In genomic region chr10:57437898-57438297, GRCm38 (mm10) we compare ENCODE assay signal across 9 mouse cellular contexts. TPM values are rescaled to one million over a fixed set of nuclear protein-coding genes. Genes with fewer than 3 reads are reported as not detected.
DNase-seq lines count a peak whose midpoint lies in the region; ATAC-seq and TF ChIP-seq lines count a peak whose summit lies in the region.
"Had no signal": no experiment of that assay in that cellular context is flagged by ENCODE, and none has a peak within 500 bp of the region (broad histone marks: within the 10 kb centered on the region; RNA-seq: fewer than 3 reads in every experiment).

No protein-coding gene starts in this region.

- H3K27me3 ChIP-seq in heart, embryonic 11.5 days (ENCODE audit: control insufficient read depth, insufficient read depth, low read length) = no peaks in the 10 kb centered on the region
- no peaks in the 10 kb centered on the region for H3K27me3 ChIP-seq in heart, embryonic 10.5 days (ENCODE audit: insufficient read depth, poor library complexity, severe bottlenecking)
- H3K27me3 ChIP-seq in lung, embryonic 16.5 days (ENCODE audit: control insufficient read depth, insufficient read depth, low read depth, low read length) = no peaks in the 10 kb centered on the region
- no peaks in the 10 kb centered on the region for H3K27me3 ChIP-seq in embryonic facial prominence, embryonic 15.5 days
- no peaks in the 10 kb centered on the region for H3K27me3 ChIP-seq in intestine, postnatal 0 days (replicated peaks; ENCODE audit: control insufficient read depth, insufficient read depth, low read length)
- H3K27me3 ChIP-seq: liver, embryonic 15.5 days had no signal

- ATAC-seq in heart, embryonic 11.5 days (replicated peaks; ENCODE audit: insufficient number of reproducible peaks, low FRiP score, low TSS enrichment) = peak; percentile 25; the same call in 1 of the 2 replicates
- peak; percentile 34; the same call in 1 of the 2 replicates for ATAC-seq in lung, embryonic 16.5 days (ENCODE audit: low read depth)
- ATAC-seq in embryonic facial prominence, embryonic 15.5 days (ENCODE audit: insufficient number of reproducible peaks, low FRiP score, low TSS enrichment, low read depth) = peak; percentile 32
- peak; percentile 39 for ATAC-seq in intestine, postnatal 0 days

- no peaks in the 10 kb centered on the region for H3K9me3 ChIP-seq in heart, embryonic 11.5 days (replicated peaks; ENCODE audit: control insufficient read depth, low read length)
- H3K9me3 ChIP-seq in heart, embryonic 10.5 days = no peaks in the 10 kb centered on the region
- no peaks in the 10 kb centered on the region for H3K9me3 ChIP-seq in lung, embryonic 16.5 days (ENCODE audit: control insufficient read depth, low read length)
- no peaks in the 10 kb centered on the region for H3K9me3 ChIP-seq in embryonic facial prominence, embryonic 15.5 days (replicated peaks)
- H3K9me3 ChIP-seq in intestine, postnatal 0 days (ENCODE audit: control insufficient read depth) = no peaks in the 10 kb centered on the region
- H3K9me3 ChIP-seq: liver, embryonic 15.5 days had no signal

- H3K36me3 ChIP-seq in heart, embryonic 11.5 days (ENCODE audit: control insufficient read depth, insufficient read depth, low read length) = no peaks in the 10 kb centered on the region
- no peaks in the 10 kb centered on the region for H3K36me3 ChIP-seq in heart, embryonic 10.5 days
- no peaks in the 10 kb centered on the region for H3K36me3 ChIP-seq in lung, embryonic 16.5 days (ENCODE audit: control insufficient read depth, insufficient read depth, low read length)
- no peaks in the 10 kb centered on the region for H3K36me3 ChIP-seq in embryonic facial prominence, embryonic 15.5 days
- no peaks in the 10 kb centered on the region for H3K36me3 ChIP-seq in intestine, postnatal 0 days (ENCODE audit: control insufficient read depth, insufficient read depth)
- H3K36me3 ChIP-seq: liver, embryonic 15.5 days had no signal

- H3K4me2 ChIP-seq in heart, embryonic 11.5 days = no peak overlapping the region
- no peak overlapping the region for H3K4me2 ChIP-seq in lung, embryonic 16.5 days (ENCODE audit: low read depth, low read length)
- no peak overlapping the region for H3K4me2 ChIP-seq in embryonic facial prominence, embryonic 15.5 days (replicated peaks)
- H3K4me2 ChIP-seq in intestine, postnatal 0 days (replicated peaks; ENCODE audit: low read depth) = no peak overlapping the region
- H3K4me2 ChIP-seq: liver, embryonic 15.5 days had no signal

- TF ChIP-seq CTCF in intestine, postnatal 0 days (IDR thresholded peaks at IDR 0.05; ENCODE audit: low read depth) = no peak

- WGBS in heart, embryonic 11.5 days (ENCODE audit: insufficient replicate concordance) = 77% methylated on average over 2 of the region's 2 CpGs
- 76% methylated on average over 2 of the region's 2 CpGs for WGBS in heart, embryonic 10.5 days
- 81% methylated on average over 2 of the region's 2 CpGs for WGBS in lung, embryonic 16.5 days
- WGBS in embryonic facial prominence, embryonic 15.5 days = 77% methylated on average over 2 of the region's 2 CpGs
- WGBS in intestine, postnatal 0 days = 85% methylated on average over 2 of the region's 2 CpGs

- DNase-seq in heart, embryonic 10.5 days (ENCODE audit: low spot score) = no peak
- no peak for DNase-seq in lung, postnatal 14 days
- no peak for DNase-seq in right cerebral cortex, postnatal 25 days
- no peak for DNase-seq in ovary, postnatal 14 days (ENCODE audit: low spot score)

- no peak overlapping the region for H3K27ac ChIP-seq in heart, embryonic 11.5 days (ENCODE audit: low read depth, low read length)
- no peak overlapping the region for H3K27ac ChIP-seq in heart, embryonic 10.5 days
- no peak overlapping the region for H3K27ac ChIP-seq in lung, embryonic 16.5 days (ENCODE audit: low read length)
- no peak overlapping the region for H3K27ac ChIP-seq in embryonic facial prominence, embryonic 15.5 days (replicated peaks)
- no peak overlapping the region for H3K27ac ChIP-seq in intestine, postnatal 0 days (ENCODE audit: low read depth, low read length)
- H3K27ac ChIP-seq: liver, embryonic 15.5 days had no signal

- H3K4me3 ChIP-seq in heart, embryonic 11.5 days (ENCODE audit: low read depth, low read length) = no peak overlapping the region
- no peak overlapping the region for H3K4me3 ChIP-seq in heart, embryonic 10.5 days
- H3K4me3 ChIP-seq in lung, embryonic 16.5 days (ENCODE audit: low read length) = no peak overlapping the region
- no peak overlapping the region for H3K4me3 ChIP-seq in embryonic facial prominence, embryonic 15.5 days (replicated peaks)
- H3K4me3 ChIP-seq in intestine, postnatal 0 days (ENCODE audit: low read depth, low read length) = no peak overlapping the region
- H3K4me3 ChIP-seq: liver, embryonic 15.5 days had no signal

- H3K9ac ChIP-seq in heart, embryonic 11.5 days (ENCODE audit: low read depth, low read length) = no peak overlapping the region
- no peak overlapping the region for H3K9ac ChIP-seq in lung, embryonic 16.5 days (ENCODE audit: low read length)
- H3K9ac ChIP-seq in embryonic facial prominence, embryonic 15.5 days = no peak overlapping the region
- no peak overlapping the region for H3K9ac ChIP-seq in intestine, postnatal 0 days (ENCODE audit: low read depth, low read length)
- H3K9ac ChIP-seq: liver, embryonic 15.5 days had no signal

- no peaks in the 10 kb centered on the region for H3K4me1 ChIP-seq in heart, embryonic 11.5 days (ENCODE audit: control insufficient read depth, insufficient read depth, low read length)
- H3K4me1 ChIP-seq in heart, embryonic 10.5 days = no peaks in the 10 kb centered on the region
- H3K4me1 ChIP-seq in lung, embryonic 16.5 days (replicated peaks; ENCODE audit: control insufficient read depth, insufficient read depth, low read length) = no peaks in the 10 kb centered on the region
- H3K4me1 ChIP-seq in embryonic facial prominence, embryonic 15.5 days = no peaks in the 10 kb centered on the region
- no peaks in the 10 kb centered on the region for H3K4me1 ChIP-seq in intestine, postnatal 0 days (replicated peaks; ENCODE audit: control insufficient read depth, insufficient read depth, low read length)
- H3K4me1 ChIP-seq: liver, embryonic 15.5 days had no signal

RNA-seq across cellular contexts. Expression of gene Hsf2, which starts 48.3 kb away (rescaled TPM):
- 27.5 TPM in 2 replicates for polyA plus RNA-seq in heart, embryonic 11.5 days (2014; fragmentation: Nextera tagmentation; extraction: Ambion mirVana)
- polyA plus RNA-seq in heart, embryonic 10.5 days (2016; fragmentation: Nextera tagmentation; extraction: Ambion mirVana) = 25.2 and 27.2 TPM in 2 replicates
- 20.5 and 25.3 TPM in 2 replicates for polyA plus RNA-seq in lung, embryonic 16.5 days (2015; fragmentation: Nextera tagmentation; extraction: Ambion mirVana)
- polyA plus RNA-seq in embryonic facial prominence, embryonic 15.5 days (2015; fragmentation: Nextera tagmentation; extraction: Ambion mirVana) = 27.6 and 28.8 TPM in 2 replicates
- polyA plus RNA-seq in intestine, postnatal 0 days (2015; fragmentation: Nextera tagmentation; extraction: Ambion mirVana) = 9.6 and 10.6 TPM in 2 replicates
